Mouse (Mus musculus) embryonic fibroblast, embryonic 13.5 days (primary cell): ENCODE measurements around the gene Itk.

Source experiments
- CTCF ChIP-seq: IDR thresholded peaks from 2 replicates; pipeline ENCODE4 v1.5.1; 2011; ENCODE audit warnings: mild to moderate bottlenecking, control low read depth, low read length, moderate library complexity, borderline replicate concordance; ENCODE audit not compliant: insufficient read depth
- POLR2A ChIP-seq: IDR thresholded peaks from 2 replicates; pipeline ENCODE4 v1.6.1; 2011; ENCODE audit warnings: low read depth, mild to moderate bottlenecking, control low read depth, low read length, moderate library complexity

- no peak for TF ChIP-seq CTCF
- no peak for TF ChIP-seq POLR2A
These were observed 2.8 kb downstream of the Itk start for GRCm38 (mm10) chr11:46386556-46386955.
